Mouse (Mus musculus): ENCODE results near the gene Fbxw9. TPM values are rescaled to one million over a fixed set of nuclear protein-coding genes. Genes with fewer than 3 reads are reported as not detected.

Fbxw9 gene
- total and polyA plus RNA-seq, 3 experiments: 10.6 to 13.9 TPM; not detected in 1

GRCm38 (mm10) chr8:85074167-85074566 is 14.3 kb downstream of the Fbxw9 start:
- Histone ChIP-seq H3K4me3 (ENCODE audit: control insufficient read depth in 1 of 2, insufficient read depth in 1 of 2, low read depth in 2 of 2, low read length in 2 of 2) (no peak overlapping the region), H3K27ac (ENCODE audit: control insufficient read depth, low read depth, low read length) (no peak overlapping the region), H3K9ac (ENCODE audit: control insufficient read depth, low read depth, low read length, poor library complexity, severe bottlenecking) (no peak overlapping the region), H3K4me1 (ENCODE audit: control insufficient read depth in 1 of 2, insufficient read depth in 2 of 2, low read length in 2 of 2) (peaks cover 2 to 12% of the 10 kb centered on the region in 2 experiments; a peak in 3 of 4 replicates), H3K36me3 (ENCODE audit: control insufficient read depth in 1 of 2, insufficient read depth in 2 of 2, low read length in 2 of 2) (peaks cover 2 to 8% of the 10 kb centered on the region in 2 experiments), H3K9me3 (replicated peaks; ENCODE audit: insufficient read depth, low read length) (no peaks in the 10 kb centered on the region), H3K79me2 (ENCODE audit: control insufficient read depth, insufficient read depth, low read length, poor library complexity) (peaks cover 15% of the 10 kb centered on the region), H3K27me3 (ENCODE audit: control insufficient read depth in 1 of 2, insufficient read depth in 2 of 2, low read length in 2 of 2) (no peaks in the 10 kb centered on the region)
- TF ChIP-seq ZC3H11A (IDR thresholded peaks at IDR 0.05; ENCODE audit: low read depth, low read length): no peak
- no peak for TF ChIP-seq SIN3A (IDR thresholded peaks at IDR 0.05; ENCODE audit: low read length)
- no peak for TF ChIP-seq CHD2 (IDR thresholded peaks at IDR 0.05; ENCODE audit: low read length)
- no peak for TF ChIP-seq MEF2A (IDR thresholded peaks at IDR 0.05; ENCODE audit: extremely low read depth, insufficient replicate concordance, low read depth, low read length, poor library complexity, severe bottlenecking)
- no peak for TF ChIP-seq MYB (IDR thresholded peaks at IDR 0.05; ENCODE audit: low read depth, low read length)
- TF ChIP-seq ETS1 (IDR thresholded peaks at IDR 0.05; ENCODE audit: low read depth, low read length): no peak
- TF ChIP-seq MAX (IDR thresholded peaks at IDR 0.05; ENCODE audit: low read length): no peak
- TF ChIP-seq ZKSCAN1 (IDR thresholded peaks at IDR 0.05; ENCODE audit: low read depth, low read length): no peak
- TF ChIP-seq USF2 (IDR thresholded peaks at IDR 0.05; ENCODE audit: borderline replicate concordance in 1 of 2, insufficient read depth in 1 of 2, low read depth in 1 of 2, low read length in 2 of 2): no peak
- no peak for TF ChIP-seq CHD1 (IDR thresholded peaks at IDR 0.05; ENCODE audit: low read depth, low read length)
- no peak for DNase-seq (ENCODE audit: low read depth, low spot score)

DNA sequence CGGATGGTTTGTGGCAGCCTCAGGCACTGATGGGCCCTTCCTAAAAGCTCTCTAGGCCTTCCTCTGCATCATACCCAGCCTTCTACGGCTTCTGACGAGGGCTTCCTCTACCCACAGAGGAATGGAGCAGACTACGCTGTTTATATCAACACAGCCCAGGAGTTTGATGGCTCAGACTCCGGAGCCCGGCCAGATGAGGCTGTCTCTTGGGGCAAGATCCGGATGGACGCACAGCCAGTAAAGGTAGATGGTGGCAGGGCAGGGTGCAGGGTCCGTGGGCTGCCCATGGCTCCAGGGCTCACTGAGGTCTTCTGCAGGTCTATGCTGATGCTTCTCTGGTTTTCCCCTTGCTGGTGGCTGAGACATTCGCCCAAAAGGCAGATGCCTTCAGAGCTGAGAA is 14.8 kb downstream of the Fbxw9 start:
- H3K27me3 ChIP-seq (ENCODE audit: control insufficient read depth in 1 of 2, insufficient read depth in 2 of 2, low read length in 2 of 2): no peaks in the 10 kb centered on the region
- no peak overlapping the region for H3K27ac ChIP-seq (ENCODE audit: control insufficient read depth, low read depth, low read length)
- H3K9ac ChIP-seq (ENCODE audit: control insufficient read depth, low read depth, low read length, poor library complexity, severe bottlenecking): no peak overlapping the region
- no peak for DNase-seq (ENCODE audit: low read depth, low spot score)
- H3K79me2 ChIP-seq (ENCODE audit: control insufficient read depth, insufficient read depth, low read length, poor library complexity): peaks cover 16% of the 10 kb centered on the region
- no peak overlapping the region for H3K4me3 ChIP-seq (ENCODE audit: control insufficient read depth in 1 of 2, insufficient read depth in 1 of 2, low read depth in 2 of 2, low read length in 2 of 2)
- no peaks in the 10 kb centered on the region for H3K9me3 ChIP-seq (replicated peaks; ENCODE audit: insufficient read depth, low read length)
- H3K36me3 ChIP-seq (ENCODE audit: control insufficient read depth in 1 of 2, insufficient read depth in 2 of 2, low read length in 2 of 2): peaks cover 2 to 8% of the 10 kb centered on the region in 2 experiments
- H3K4me1 ChIP-seq (ENCODE audit: control insufficient read depth in 1 of 2, insufficient read depth in 2 of 2, low read length in 2 of 2): peaks cover 2 to 14% of the 10 kb centered on the region in 2 experiments; a peak in 3 of 4 replicates
- TF ChIP-seq SMC3 (IDR thresholded peaks at IDR 0.05; ENCODE audit: low read depth, low read length): no peak
- TF ChIP-seq ZC3H11A (IDR thresholded peaks at IDR 0.05; ENCODE audit: low read depth, low read length): no peak
- no peak for TF ChIP-seq MEF2A (IDR thresholded peaks at IDR 0.05; ENCODE audit: extremely low read depth, insufficient replicate concordance, low read depth, low read length, poor library complexity, severe bottlenecking)
- TF ChIP-seq MXI1 (IDR thresholded peaks at IDR 0.05; ENCODE audit: low read depth, low read length): no peak
- TF ChIP-seq SIN3A (IDR thresholded peaks at IDR 0.05; ENCODE audit: low read length): no peak
- no peak for TF ChIP-seq RAD21 (IDR thresholded peaks at IDR 0.05; ENCODE audit: low read depth, low read length)
- TF ChIP-seq MAFK (IDR thresholded peaks at IDR 0.05; ENCODE audit: borderline replicate concordance, low read depth, low read length): no peak
- TF ChIP-seq UBTF (IDR thresholded peaks at IDR 0.05; ENCODE audit: borderline replicate concordance, insufficient read depth, low read depth, low read length): no peak
- TF ChIP-seq ETS1 (IDR thresholded peaks at IDR 0.05; ENCODE audit: low read depth, low read length): no peak
- no peak for TF ChIP-seq KAT2A (conservative IDR thresholded peaks at IDR 0.05; ENCODE audit: low read depth, low read length)
- no peak for TF ChIP-seq EP300 (IDR thresholded peaks at IDR 0.05; ENCODE audit: low read depth in 1 of 2, low read length in 2 of 2)
- no peak for TF ChIP-seq USF1 (IDR thresholded peaks at IDR 0.05; ENCODE audit: low read depth, low read length)
- TF ChIP-seq USF2 (IDR thresholded peaks at IDR 0.05; ENCODE audit: borderline replicate concordance in 1 of 2, insufficient read depth in 1 of 2, low read depth in 1 of 2, low read length in 2 of 2): no peak
- no peak for TF ChIP-seq NELFE (IDR thresholded peaks at IDR 0.05; ENCODE audit: low read depth, low read length)
- TF ChIP-seq MYC (IDR thresholded peaks at IDR 0.05; ENCODE audit: low read depth, low read length): no peak
- no peak for TF ChIP-seq TAL1 (IDR thresholded peaks at IDR 0.05; ENCODE audit: low read length)
